Mouse (Mus musculus): Measurements from ENCODE around the gene Surf2.

- TF ChIP-seq CTCF (IDR thresholded peaks at IDR 0.05; ENCODE audit: low read depth) (no peak), EP300 (IDR thresholded peaks at IDR 0.05; ENCODE audit: low read depth) (no peak)
Measured at GRCm38 (mm10) chr2:26908710-26909386, 7.3 kb upstream of the Surf2 start.

Data from heart, postnatal 0 days (tissue).